Mouse (Mus musculus): ENCODE measurements around the gene Scaf11.

DNA sequence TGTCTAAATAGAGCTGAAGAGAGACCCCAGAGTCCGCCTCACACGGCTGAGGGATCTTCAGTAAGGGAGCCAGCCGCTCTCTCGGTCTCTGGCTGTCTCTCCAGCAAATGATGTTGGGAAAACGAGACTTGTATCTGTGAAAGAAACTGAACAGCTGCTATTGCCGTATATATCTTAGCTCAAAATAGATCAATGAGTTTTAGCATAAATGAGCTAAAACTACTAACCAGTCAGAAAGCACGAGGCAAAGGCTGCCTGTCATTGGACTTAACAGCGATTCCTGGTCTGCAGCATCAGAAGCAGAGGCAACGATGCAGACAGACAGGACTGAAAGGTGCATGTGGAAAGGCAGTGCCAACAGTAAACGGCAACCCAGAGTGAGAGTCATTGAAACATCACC lies 62.3 kb downstream of the Scaf11 start:
- TF ChIP-seq CTCF (IDR thresholded peaks at IDR 0.05; ENCODE audit: low read depth, low read length) (no peak), POLR2A (IDR thresholded peaks at IDR 0.05; ENCODE audit: insufficient read depth, low read length) (no peak)

Data from ES-Bruce4 (cell line).